Mouse (Mus musculus) A20 (cell line): ENCODE data around the gene Nol9.

Experiments used
- DNase-seq: peaks from one replicate; pipeline ENCODE4 v3.0.0-alpha.2; 2011; ENCODE audit warnings: low read depth, low spot score

The Nol9 gene

DNA sequence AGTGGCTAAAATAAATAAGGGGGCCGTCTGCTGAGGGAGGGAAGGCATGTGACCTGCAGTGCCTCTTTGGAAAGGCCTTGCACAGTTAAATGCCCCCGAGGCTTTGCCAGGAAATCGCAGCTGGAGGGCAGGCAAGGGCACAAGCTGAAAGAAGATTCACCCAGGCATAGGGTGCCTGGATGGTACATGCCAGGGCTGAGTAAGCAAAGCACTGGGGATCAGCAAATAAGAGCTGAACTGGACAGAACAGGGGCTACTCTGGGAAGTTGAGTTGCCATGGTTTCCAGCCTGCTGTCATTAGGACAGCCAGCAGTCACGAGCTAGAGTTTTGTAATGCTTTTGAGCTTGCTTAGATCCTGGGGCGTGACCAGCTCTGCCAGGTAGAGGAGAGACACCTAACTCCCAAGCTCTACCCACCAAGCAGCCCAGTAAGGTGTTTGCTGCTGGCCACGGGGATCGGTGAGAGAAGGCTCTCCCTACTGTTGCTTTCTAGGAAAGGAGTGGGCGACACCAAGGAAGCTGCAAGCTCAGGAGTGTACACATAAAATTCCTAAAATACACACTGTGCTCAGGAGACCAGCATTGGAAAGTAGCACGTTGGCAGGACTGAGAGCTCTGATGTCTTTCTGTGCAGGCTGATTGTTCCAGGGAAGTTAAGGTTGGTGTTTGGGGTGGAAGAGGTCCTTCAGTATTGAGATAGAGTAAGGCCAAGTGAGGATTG, 23.4 kb downstream of the Nol9 start:
- DNase-seq: no peak

DNA sequence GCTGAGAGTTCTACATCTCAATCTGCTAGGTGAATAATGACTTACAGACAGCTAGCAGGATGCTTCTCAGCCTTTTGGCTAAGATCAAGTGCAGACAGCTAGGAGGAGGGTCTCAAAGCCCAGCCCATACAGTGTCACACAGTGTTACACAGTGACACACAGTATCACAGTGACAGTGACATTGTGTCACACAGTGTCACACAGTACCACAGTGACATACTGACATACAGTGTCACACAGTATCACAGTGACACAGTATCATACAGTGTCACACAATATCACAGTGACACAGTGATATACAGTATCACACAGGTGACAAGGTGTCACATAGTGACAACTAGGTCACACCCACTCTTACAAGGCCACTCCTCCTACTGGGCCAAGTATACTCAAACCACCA, 28.2 kb downstream of the Nol9 start:
- no peak for DNase-seq

DNA sequence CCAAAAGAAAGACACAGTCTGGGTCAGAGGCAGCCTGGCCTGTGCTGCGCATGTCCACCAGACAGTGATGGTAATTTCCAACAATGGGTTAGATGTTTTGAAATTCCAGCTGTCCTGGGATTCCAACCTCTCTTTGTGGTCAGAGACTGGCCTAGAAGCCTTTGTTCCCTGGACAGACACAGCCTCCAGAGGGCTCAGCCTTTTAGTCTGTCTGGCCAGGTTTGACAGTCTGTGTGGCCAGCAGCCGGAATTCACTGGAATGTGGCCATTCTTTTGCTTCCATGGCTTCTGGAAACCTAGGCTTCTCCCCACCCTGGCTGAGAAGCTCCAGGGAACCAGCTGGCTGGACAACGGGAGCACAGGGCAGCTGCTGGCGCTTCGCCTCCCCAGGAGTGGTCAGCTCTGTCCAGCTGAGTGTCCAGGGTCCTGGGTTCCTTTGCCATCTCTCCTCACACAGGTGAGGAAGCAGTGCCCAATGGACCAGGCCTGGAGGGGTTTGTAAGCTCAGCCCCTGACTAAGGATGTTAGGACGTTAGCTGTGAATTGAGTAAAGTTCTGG, 29.1 kb downstream of the Nol9 start:
- no peak for DNase-seq

GRCm38 (mm10) chr4:152069245-152069644, 30.1 kb downstream of the Nol9 start:
- no peak for DNase-seq

- DNase-seq: no peak
These were observed 31.6 kb downstream of the Nol9 start for GRCm38 (mm10) chr4:152070494-152071396.

DNA sequence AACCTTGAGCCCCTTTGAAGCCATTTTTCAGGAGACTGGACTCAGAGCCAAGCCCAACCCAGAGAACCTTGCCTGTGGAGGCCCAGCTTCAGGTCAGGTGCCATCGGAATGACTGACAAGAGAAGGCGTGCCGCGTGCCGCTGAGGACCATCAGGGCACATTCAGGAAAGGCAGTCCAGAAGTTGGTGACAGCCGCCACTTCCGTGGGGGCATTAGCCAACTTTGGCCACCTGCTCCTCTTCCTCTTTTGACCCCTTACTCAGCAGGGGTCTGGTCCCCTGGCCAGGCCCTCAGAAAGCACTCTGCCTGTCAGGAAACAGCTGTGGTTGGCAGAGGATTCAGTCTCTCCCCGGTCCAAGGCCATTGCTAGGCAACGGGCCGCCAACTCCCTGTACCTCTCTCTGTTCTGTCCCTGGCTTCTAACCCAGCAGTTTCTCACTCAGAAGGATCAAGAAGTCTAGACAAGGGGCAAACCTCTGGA, 33.0 kb downstream of the Nol9 start, which contains the start of gene Plekhg5:
TSS of gene Plekhg5 (plus strand) at position 378 of the 481 bp plus-strand sequence.
- DNase-seq: no peak

DNA sequence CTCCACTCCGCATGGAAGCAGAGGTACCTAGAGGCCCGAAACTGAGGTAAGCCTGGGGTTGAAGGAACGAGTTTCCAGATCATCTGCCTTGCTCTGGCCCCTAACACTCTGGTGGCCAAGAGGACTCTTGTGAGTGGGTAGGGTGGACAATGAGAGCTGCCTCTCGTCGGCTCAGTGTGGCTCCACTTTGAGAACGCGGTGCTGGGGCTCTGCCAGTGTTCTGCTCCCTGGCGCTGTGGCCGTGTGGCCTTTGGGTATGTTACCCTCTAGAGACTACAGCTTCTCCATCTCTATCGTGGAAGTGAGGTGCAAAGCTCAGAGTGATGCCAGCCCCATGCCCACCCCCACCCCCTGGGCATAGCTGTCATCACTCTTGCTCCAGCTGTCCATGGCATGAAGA, 33.5 kb downstream of the Nol9 start:
- no peak for DNase-seq

DNA sequence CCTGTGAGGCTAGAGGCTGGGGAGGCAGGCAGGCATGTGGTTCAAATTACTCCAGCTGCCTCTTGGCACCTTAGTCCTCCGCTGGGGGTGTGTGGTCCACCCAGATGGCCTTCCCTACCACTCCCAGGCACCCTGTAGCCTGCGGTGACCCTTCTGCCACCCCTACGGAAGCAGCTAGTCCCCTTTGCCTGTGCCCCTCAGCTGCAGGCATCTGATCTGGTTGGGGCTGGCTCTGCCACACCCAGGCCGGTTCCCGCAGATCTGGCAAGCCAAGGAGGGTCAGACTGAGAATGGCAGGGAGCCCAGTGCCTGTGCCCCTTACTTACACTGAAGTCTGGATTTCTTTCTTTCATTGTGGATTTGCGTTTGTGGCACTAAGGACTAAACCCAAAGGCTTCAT, 34.6 kb downstream of the Nol9 start:
- DNase-seq: no peak

DNA sequence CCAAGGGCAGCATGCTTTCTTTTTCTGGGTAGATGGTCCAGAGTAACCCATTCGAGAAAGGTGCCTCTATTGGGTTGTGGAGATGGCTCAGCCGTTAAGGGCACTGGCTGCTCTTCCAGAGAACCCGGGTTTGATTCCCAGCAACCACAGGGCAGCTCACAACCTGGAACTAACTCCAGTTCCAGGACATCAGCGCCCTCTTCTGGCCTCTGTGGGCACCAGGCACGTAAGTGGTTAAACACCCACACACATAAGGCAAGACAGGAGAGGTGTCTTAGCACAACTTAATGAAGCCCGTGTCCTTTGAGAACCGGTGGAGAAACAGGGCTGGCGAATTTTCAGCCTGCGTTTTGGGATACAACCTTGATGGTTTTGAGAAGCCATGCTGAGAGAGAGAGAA, 35.4 kb downstream of the Nol9 start:
- DNase-seq: no peak

DNA sequence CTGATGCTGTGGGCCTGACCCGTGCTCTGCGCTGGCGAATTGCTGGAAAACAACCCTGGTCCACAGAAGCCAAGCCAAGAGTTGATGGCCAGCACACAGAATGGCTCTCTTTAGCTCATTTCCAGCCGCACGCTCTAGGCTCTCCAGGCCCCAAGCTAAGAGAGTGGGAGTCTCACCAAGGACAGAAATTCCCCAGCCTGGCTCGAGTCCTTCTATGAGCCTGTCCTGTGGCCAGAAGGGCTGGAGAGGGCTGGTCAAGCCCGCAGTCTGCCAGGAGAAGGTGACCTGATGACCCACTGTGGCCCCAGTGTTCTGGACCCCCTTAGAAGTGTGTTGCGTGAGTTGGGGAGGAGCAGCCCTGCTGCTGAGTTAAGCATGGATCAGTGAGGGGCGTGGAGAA, 38.1 kb downstream of the Nol9 start:
- DNase-seq: no peak

- no peak for DNase-seq
These were observed 39.0 kb downstream of the Nol9 start for GRCm38 (mm10) chr4:152078105-152078530.

GRCm38 (mm10) chr4:152079261-152079660, 40.1 kb downstream of the Nol9 start:
- peak; percentile 26 for DNase-seq

- DNase-seq: no peak
These were observed 40.8 kb downstream of the Nol9 start for GRCm38 (mm10) chr4:152079931-152080330.

DNA sequence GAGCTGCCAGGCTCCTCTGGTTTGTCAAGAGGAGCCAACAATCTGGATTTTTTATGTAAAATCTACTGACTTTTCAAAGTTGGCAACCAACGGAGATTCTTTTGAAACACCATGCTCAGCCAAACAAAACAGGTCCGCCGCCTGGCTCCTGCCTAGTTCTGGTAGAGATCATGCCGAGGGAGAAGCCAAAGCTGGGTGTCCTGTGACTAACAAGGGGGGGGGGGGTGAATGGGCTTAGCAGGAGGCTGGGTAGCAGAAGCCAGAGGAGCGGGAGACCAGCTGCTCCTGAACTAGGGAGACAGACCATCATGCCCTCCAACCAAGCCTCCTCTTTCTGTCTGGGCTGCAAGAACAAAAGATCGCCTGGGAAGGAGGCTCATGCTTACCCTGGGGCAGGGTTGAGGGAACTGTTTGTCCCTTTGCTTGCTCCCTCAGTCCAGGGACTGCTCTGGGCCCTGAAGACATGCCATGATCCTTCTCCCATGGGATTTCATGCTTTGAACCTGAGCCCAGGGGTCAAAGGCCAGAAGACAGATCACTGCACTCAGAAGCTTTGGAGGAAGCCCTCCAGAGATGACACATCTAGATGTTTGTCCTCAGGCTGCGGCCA, 44.6 kb downstream of the Nol9 start:
- no peak for DNase-seq

GRCm38 (mm10) chr4:152084616-152085015, 45.5 kb downstream of the Nol9 start:
- DNase-seq: no peak

DNA sequence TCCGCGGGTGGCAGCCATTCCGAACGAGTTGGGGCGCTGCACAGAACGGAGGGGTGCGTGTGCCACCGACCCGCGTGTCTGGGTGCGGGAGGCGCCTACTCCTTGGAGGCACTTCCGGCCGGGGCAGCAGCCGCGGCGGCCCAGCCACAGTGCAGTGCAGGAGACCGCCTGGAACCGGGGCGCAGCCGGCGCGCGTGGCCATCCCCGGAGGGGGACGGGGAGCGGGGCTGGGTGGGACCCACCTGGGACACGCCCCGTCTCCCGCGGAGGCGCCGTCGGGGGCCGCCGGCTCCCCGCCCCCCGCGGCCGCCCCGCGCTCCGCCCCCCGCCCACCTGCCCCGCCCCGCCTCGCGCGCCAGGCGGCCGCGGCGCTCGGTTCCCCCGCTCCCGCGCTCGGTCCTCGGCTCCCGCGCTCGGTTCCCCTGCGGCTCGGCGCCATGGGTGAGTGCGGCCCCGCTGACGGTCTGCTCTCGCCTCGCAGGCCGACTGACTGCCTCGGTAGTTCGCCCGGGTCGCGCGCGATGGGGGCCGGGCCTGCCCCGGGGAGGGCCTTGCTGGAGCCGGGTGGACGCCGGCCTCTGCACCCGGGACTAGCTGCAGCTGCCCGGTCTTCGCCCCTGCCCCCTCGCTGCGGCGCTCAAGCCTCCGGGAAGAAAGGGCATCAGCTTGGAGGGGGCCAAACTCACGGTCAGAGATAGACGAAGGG, 47.5 kb downstream of the Nol9 start:
- DNase-seq: peak; percentile 55

DNA sequence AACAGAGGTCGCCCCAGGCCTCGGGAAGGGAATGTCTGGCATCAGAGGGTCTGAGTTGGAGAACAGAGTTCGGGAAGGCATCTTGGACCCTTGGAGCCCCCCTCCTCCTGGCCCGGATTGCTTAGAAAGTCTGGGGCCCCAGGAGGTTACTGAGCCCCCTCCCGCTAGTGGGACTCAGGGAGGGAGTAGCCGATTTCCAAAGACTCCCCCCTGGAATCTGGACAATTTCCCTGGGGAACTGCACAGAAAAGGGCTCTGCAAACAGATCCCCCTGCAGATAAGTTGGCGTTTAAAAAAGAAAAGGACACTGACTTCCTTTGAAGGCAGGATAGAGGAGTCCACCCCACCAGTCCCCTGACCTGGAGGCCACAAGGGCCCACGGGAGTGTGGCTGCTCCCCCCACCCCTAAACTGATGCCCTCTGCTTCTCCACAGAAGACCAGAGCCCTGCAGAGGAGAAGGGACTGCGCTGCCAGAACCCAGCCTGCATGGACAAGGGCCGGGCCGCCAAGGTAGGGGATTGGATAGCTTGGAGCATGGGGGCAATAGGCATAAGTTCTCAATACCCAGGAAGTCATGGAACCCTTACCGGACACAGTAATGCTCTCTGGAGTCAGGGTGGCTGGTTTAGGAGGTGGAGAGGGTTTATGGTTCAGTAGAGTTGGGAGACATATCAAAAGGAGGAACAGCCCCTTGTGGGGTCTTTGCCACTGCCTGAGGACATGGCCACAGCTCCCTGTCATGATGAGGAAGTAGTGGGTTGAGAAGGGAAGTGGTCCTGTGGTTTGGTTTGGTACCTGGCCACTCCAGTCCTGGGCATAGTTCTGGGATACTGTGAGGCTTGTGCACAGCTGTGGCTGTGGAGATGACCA, 48.3 kb downstream of the Nol9 start:
- DNase-seq: no peak

GRCm38 (mm10) chr4:152088133-152088532, 49.0 kb downstream of the Nol9 start:
- no peak for DNase-seq

DNA sequence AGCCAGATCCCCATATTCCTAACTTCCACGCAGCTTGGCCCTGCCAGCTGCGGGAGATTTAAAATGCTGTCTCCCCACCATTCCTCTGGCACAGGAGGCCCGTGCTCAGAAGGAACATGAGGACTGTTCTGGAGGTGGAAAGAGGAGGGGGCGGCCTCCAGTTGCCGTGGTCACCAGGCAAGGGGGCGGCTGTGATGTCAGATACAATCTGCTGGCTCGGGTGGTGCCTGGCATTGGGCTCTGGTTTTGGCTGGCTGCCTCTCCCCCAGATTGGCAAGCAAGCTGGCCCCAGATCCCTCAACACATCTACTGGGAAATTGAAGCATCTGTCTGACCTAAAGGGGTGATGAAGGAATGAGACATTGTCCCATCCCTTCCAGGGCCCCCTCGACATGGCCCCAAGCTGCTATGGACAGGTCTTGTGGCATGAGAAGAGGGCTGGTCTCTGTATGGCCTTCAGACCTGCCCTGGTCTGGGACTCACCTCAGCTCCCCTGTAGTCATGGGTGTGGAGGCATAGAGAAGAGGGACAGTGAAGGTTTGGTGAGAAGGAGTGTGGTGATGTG, 49.5 kb downstream of the Nol9 start:
- no peak for DNase-seq

- no peak for DNase-seq
These were observed 51.1 kb downstream of the Nol9 start for GRCm38 (mm10) chr4:152090191-152090590.
